In the genomic region with DNA sequence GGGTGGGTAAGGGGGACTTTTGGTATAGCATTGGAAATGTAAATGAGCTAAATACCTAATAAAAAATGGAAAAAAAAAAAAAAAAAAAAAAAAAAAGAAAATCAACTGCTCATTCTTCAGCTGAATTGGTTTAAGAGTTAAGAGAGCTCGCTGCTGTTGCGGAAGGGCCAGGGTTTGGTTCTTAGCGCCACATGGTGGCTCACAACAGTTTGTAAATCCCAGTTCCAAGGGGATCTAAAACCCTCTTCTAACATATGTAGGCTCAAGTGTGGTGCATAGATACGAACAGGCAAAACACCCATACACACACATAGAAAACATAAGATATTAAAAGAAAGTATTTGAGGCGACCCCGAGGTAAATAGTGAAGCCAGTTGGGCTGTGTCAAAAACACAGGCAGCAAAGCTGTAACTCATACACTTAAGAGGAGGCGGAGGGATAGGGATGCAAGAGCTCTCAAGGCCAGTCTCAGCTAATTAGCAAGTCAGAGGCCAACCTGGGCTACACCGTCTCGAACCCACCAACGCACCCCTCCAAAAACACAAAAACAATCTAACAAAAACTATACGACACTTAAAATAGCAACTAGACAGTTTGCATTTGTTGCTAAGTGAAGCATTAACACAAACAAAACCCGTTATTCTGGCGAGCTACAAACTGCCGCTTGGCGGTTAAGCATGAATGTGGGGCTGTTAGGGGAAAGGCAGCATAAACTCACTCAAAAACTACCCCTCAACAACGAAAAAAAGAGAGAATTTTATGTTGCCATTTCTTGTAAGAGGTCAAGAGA, we compare ENCODE assay signal across 7 mouse cellular contexts. TPM values are rescaled to one million over a fixed set of nuclear protein-coding genes. Genes with fewer than 3 reads are reported as not detected.
A peak's percentile ranks its signal among the peaks of the same experiment; 100 is the strongest.
DNase-seq lines count a peak whose midpoint lies in the region; ATAC-seq and TF ChIP-seq lines count a peak whose summit lies in the region.

No protein-coding gene starts in this region.

- H3K27me3 ChIP-seq in spleen, adult 2 months (ENCODE audit: control insufficient read depth, insufficient read depth, low read length), result no peaks in the 10 kb centered on the region
- no peaks in the 10 kb centered on the region for H3K27me3 ChIP-seq in embryonic facial prominence, embryonic 11.5 days (ENCODE audit: control insufficient read depth, insufficient read depth, low read length)
- H3K27me3 ChIP-seq in intestine, embryonic 16.5 days (replicated peaks; ENCODE audit: control insufficient read depth, insufficient read depth, low read length), result no peaks in the 10 kb centered on the region

- no peak for TF ChIP-seq POLR2A in spleen, adult 2 months (IDR thresholded peaks at IDR 0.05; ENCODE audit: low read depth, low read length)
- no peak for TF ChIP-seq POLR2A in olfactory bulb, adult 2 months (IDR thresholded peaks at IDR 0.05; ENCODE audit: insufficient read depth, low read depth, low read length)

- peaks cover 4% of the 10 kb centered on the region; the same call in 1 of the 2 replicates for H3K4me1 ChIP-seq in spleen, adult 2 months (ENCODE audit: control insufficient read depth, insufficient read depth, insufficient read length)
- H3K4me1 ChIP-seq in embryonic facial prominence, embryonic 11.5 days (ENCODE audit: control insufficient read depth, insufficient read depth, low read length), result no peaks in the 10 kb centered on the region; the same call in 1 of the 2 replicates
- peaks cover 3% of the 10 kb centered on the region; the same call in 1 of the 2 replicates for H3K4me1 ChIP-seq in intestine, embryonic 16.5 days (ENCODE audit: control insufficient read depth, insufficient read depth, low read length)
- peaks cover 2% of the 10 kb centered on the region; the same call in 1 of the 2 replicates for H3K4me1 ChIP-seq in olfactory bulb, adult 2 months (ENCODE audit: control insufficient read depth, insufficient read depth, low read length)

- H3K36me3 ChIP-seq in spleen, adult 2 months (ENCODE audit: control insufficient read depth, insufficient read depth, low read length), result 0 out of 2 replicates have a peak, but pooled peaks cover 5% of the 10 kb centered on the region
- H3K36me3 ChIP-seq in embryonic facial prominence, embryonic 11.5 days (replicated peaks; ENCODE audit: control insufficient read depth, insufficient read depth, low read depth, low read length), result no peaks in the 10 kb centered on the region; the same call in 1 of the 2 replicates
- no peaks in the 10 kb centered on the region; the same call in 1 of the 2 replicates for H3K36me3 ChIP-seq in intestine, embryonic 16.5 days (ENCODE audit: control insufficient read depth, insufficient read depth, low read length)

- WGBS in spleen, adult 2 months, result 36% methylated on average over 16 of the region's 16 CpGs
- 39% methylated on average over 16 of the region's 16 CpGs for WGBS in embryonic facial prominence, embryonic 11.5 days
- 33% methylated on average over 16 of the region's 16 CpGs for WGBS in intestine, embryonic 16.5 days
- WGBS in olfactory bulb, adult 2 months, result 32% methylated on average over 16 of the region's 16 CpGs

- H3K4me2 ChIP-seq in embryonic facial prominence, embryonic 11.5 days (ENCODE audit: low read depth, low read length), result peak overlapping the region; percentile 64
- peak overlapping the region; percentile 56 for H3K4me2 ChIP-seq in intestine, embryonic 16.5 days (ENCODE audit: low read depth, low read length)

- no peak for DNase-seq in spleen, adult 2 months (ENCODE audit: low read depth in 1 of 2, low spot score in 2 of 2)
- DNase-seq in spleen, postnatal 4 days (ENCODE audit: low spot score in 2 of 2), result no peak
- peak; percentile 5 for DNase-seq in embryonic facial prominence, embryonic 11.5 days (ENCODE audit: low spot score)
- no peak for DNase-seq in testis, postnatal 10 days (ENCODE audit: low spot score)

- peak overlapping the region; percentile 88 for H3K27ac ChIP-seq in spleen, adult 2 months (ENCODE audit: insufficient read depth, low read length)
- peak overlapping the region; percentile 48; the same call in 1 of the 2 replicates for H3K27ac ChIP-seq in embryonic facial prominence, embryonic 11.5 days (replicated peaks; ENCODE audit: low read depth, low read length)
- H3K27ac ChIP-seq in intestine, embryonic 16.5 days (ENCODE audit: low read length), result peak overlapping the region; percentile 78
- H3K27ac ChIP-seq in olfactory bulb, adult 2 months (ENCODE audit: insufficient read depth, low read depth, low read length), result no peak overlapping the region

- no peak for TF ChIP-seq CTCF in spleen, adult 2 months (IDR thresholded peaks at IDR 0.05; ENCODE audit: extremely low read depth, insufficient read depth, insufficient read length, insufficient replicate concordance)
- no peak for TF ChIP-seq CTCF in olfactory bulb, adult 2 months (IDR thresholded peaks at IDR 0.05; ENCODE audit: insufficient read depth, low read depth, low read length)

- peak overlapping the region; percentile 100 for H3K4me3 ChIP-seq in spleen, adult 2 months (ENCODE audit: extremely low read depth, insufficient read depth, insufficient read length)
- peak overlapping the region; percentile 64 for H3K4me3 ChIP-seq in embryonic facial prominence, embryonic 11.5 days (ENCODE audit: low read depth, low read length)
- H3K4me3 ChIP-seq in intestine, embryonic 16.5 days (ENCODE audit: low read length), result peak overlapping the region; percentile 83
- peak overlapping the region; percentile 92 for H3K4me3 ChIP-seq in olfactory bulb, adult 2 months (ENCODE audit: insufficient read depth, low read depth, low read length)

- no peak for ATAC-seq in embryonic facial prominence, embryonic 11.5 days (replicated peaks; ENCODE audit: insufficient number of reproducible peaks, low FRiP score, low TSS enrichment, low read depth)
- peak; percentile 10 for ATAC-seq in intestine, embryonic 16.5 days
- no peak for ATAC-seq in frontal cortex, adult (ENCODE audit: low TSS enrichment)

- H3K9ac ChIP-seq in embryonic facial prominence, embryonic 11.5 days (replicated peaks; ENCODE audit: low read length), result peak overlapping the region; percentile 75
- peak overlapping the region; percentile 83 for H3K9ac ChIP-seq in intestine, embryonic 16.5 days (ENCODE audit: low read depth, low read length)

- no peaks in the 10 kb centered on the region for H3K9me3 ChIP-seq in embryonic facial prominence, embryonic 11.5 days (replicated peaks; ENCODE audit: control insufficient read depth, low read length)
- H3K9me3 ChIP-seq in intestine, embryonic 16.5 days (ENCODE audit: control insufficient read depth, low read length), result no peaks in the 10 kb centered on the region

RNA-seq across cellular contexts. Expression of gene Ddx19a, which starts 0.8 kb away (rescaled TPM):
- 16.6 and 23.5 TPM in 2 replicates for polyA plus RNA-seq in spleen, adult 2 months (2012; rRNA removed)
- 30.9 and 32.6 TPM in 2 replicates for polyA plus RNA-seq in embryonic facial prominence, embryonic 11.5 days (2014; fragmentation: Nextera tagmentation; extraction: Ambion mirVana)
- 11.5 and 12.0 TPM in 2 replicates for polyA plus RNA-seq in intestine, embryonic 16.5 days (2015; fragmentation: Nextera tagmentation; extraction: Ambion mirVana)
- not detected in 2 replicates for polyA plus RNA-seq in olfactory bulb, adult 2 months (2012; ENCODE audit: insufficient read depth, insufficient read length, low replicate concordance, missing spikeins)

RNA-seq across cellular contexts. Expression of gene Ddx19b, which starts 34.7 kb away (rescaled TPM):
- 2.4 and 3.0 TPM in 2 replicates for polyA plus RNA-seq in spleen, adult 2 months (2012; rRNA removed)
- polyA plus RNA-seq in embryonic facial prominence, embryonic 11.5 days (2014; fragmentation: Nextera tagmentation; extraction: Ambion mirVana), result 4.5 and 6.5 TPM in 2 replicates
- 6.9 and 7.4 TPM in 2 replicates for polyA plus RNA-seq in intestine, embryonic 16.5 days (2015; fragmentation: Nextera tagmentation; extraction: Ambion mirVana)
- polyA plus RNA-seq in olfactory bulb, adult 2 months (2012; ENCODE audit: insufficient read depth, insufficient read length, low replicate concordance, missing spikeins), result not detected in 2 replicates

RNA-seq across cellular contexts. Expression of gene Aars, which starts 36.1 kb away (rescaled TPM):
- 14.1 and 16.5 TPM in 2 replicates for polyA plus RNA-seq in spleen, adult 2 months (2012; rRNA removed)
- 60.9 and 68.6 TPM in 2 replicates for polyA plus RNA-seq in embryonic facial prominence, embryonic 11.5 days (2014; fragmentation: Nextera tagmentation; extraction: Ambion mirVana)
- 51.6 and 52.3 TPM in 2 replicates for polyA plus RNA-seq in intestine, embryonic 16.5 days (2015; fragmentation: Nextera tagmentation; extraction: Ambion mirVana)
- polyA plus RNA-seq in olfactory bulb, adult 2 months (2012; ENCODE audit: insufficient read depth, insufficient read length, low replicate concordance, missing spikeins), result not detected in 2 replicates

RNA-seq across cellular contexts. Expression of gene Exosc6, which starts 59.3 kb away (rescaled TPM):
- 21.5 and 39.8 TPM in 2 replicates for polyA plus RNA-seq in spleen, adult 2 months (2012; rRNA removed)
- polyA plus RNA-seq in embryonic facial prominence, embryonic 11.5 days (2014; fragmentation: Nextera tagmentation; extraction: Ambion mirVana), result 31.2 and 39.6 TPM in 2 replicates
- 7.8 and 11.3 TPM in 2 replicates for polyA plus RNA-seq in intestine, embryonic 16.5 days (2015; fragmentation: Nextera tagmentation; extraction: Ambion mirVana)
- polyA plus RNA-seq in olfactory bulb, adult 2 months (2012; ENCODE audit: insufficient read depth, insufficient read length, low replicate concordance, missing spikeins), result not detected in 2 replicates
